Mouse (Mus musculus) T-cell, adult 66 days (primary cell): ENCODE data around the gene Atad5. TPM values are rescaled to one million over a fixed set of nuclear protein-coding genes. Genes with fewer than 3 reads are reported as not detected.

ENCODE experiments used
- total RNA-seq, 2 experiments: library from RNA; stranded (reverse); gene quantifications; 3 replicates in 1 of 2; 4 replicates in 1 of 2; pipeline ENCODE4 v1.2.4; 2023

Atad5 gene
- 1 to 10 TPM; 5.7 to 6.0 TPM for total RNA-seq

GRCm38 (mm10) chr11:80088917-80089816, at the start of gene Atad5:
Gene Atad5 (plus strand): TSS chr11:80089400.

GRCm38 (mm10) chr11:80080826-80081728, 8.1 kb upstream of the Atad5 start, which contains the start of gene Crlf3:
Gene Crlf3 (minus strand): TSS chr11:80080991.

GRCm38 (mm10) chr11:80141825-80142521, 52.8 kb downstream of the Atad5 start, which contains the start of gene Tefm:
Gene Tefm (minus strand): TSS chr11:80142175.

GRCm38 (mm10) chr11:80153857-80154495, 64.8 kb downstream of the Atad5 start, which contains the start of gene Adap2:
Gene Adap2 (plus strand): TSS chr11:80154105.

GRCm38 (mm10) chr11:80183705-80184255, 94.6 kb downstream of the Atad5 start, which contains the start of gene Rnf135:
Gene Rnf135 (plus strand): TSS chr11:80183851.

Other genes starting within 250 kb of the Atad5 start
- 10 to 100 TPM; 42.0 to 48.5 TPM for gene Utp6, start 127.0 kb upstream of the Atad5 start, total RNA-seq
- gene Suz12, start 96.3 kb upstream of the Atad5 start, total RNA-seq: 10 to 100 TPM; 79.4 to 81.8 TPM
- 100 to 1,000 TPM; 246 to 303 TPM for gene Crlf3, start 8.4 kb upstream of the Atad5 start, total RNA-seq
- 1 to 10 TPM; 6.1 to 7.0 TPM for gene Tefm, start 52.8 kb downstream of the Atad5 start, total RNA-seq
- 1 to 10 TPM in 1 of 2 experiments, under 1 TPM in 1; 0.73 to 2.5 TPM for gene Adap2, start 64.7 kb downstream of the Atad5 start, total RNA-seq
- gene Rnf135, start 94.5 kb downstream of the Atad5 start, total RNA-seq: 1 to 10 TPM; 5.5 to 6.3 TPM
- gene Rhot1, start 119.6 kb downstream of the Atad5 start, total RNA-seq: 10 to 100 TPM; 45.1 to 49.2 TPM
- 1 to 10 TPM in 1 of 2 experiments, under 1 TPM in 1; 0.77 to 1.1 TPM for gene Rhbdl3, start 211.5 kb downstream of the Atad5 start, total RNA-seq